Mouse (Mus musculus) stomach, postnatal 0 days (tissue): ENCODE data around the gene Ftsj3. TPM values are rescaled to one million over a fixed set of nuclear protein-coding genes. Genes with fewer than 3 reads are reported as not detected.
A peak's percentile ranks its signal among the peaks of the same experiment; 100 is the strongest.

Source experiments
- ATAC-seq: fragments of 200-750 bp; cut with Nextera tagmentation; 2 replicates; pipeline ENCODE4 v1.8.0; 2017; ENCODE audit not compliant: low FRiP score, low TSS enrichment
- DNase-seq: peaks from one replicate; pipeline ENCODE4 v3.0.0-alpha.2; 2016; ENCODE audit warnings: low spot score
- H3K27ac ChIP-seq: fragments of 300-500 bp; sonication (generic); replicated peaks from 2 replicates; pipeline ENCODE4 v1.5.1; 2014; ENCODE audit warnings: mild to moderate bottlenecking, control low read depth
- H3K27me3 ChIP-seq: fragments of 300-500 bp; sonication (generic); 2 replicates; pipeline ENCODE4 v1.6.1; 2014; ENCODE audit warnings: low read length; ENCODE audit not compliant: control insufficient read depth, insufficient read depth
- H3K36me3 ChIP-seq: fragments of 300-500 bp; sonication (generic); 2 replicates; pipeline ENCODE4 v1.6.1; 2014; ENCODE audit warnings: low read length, mixed read lengths; ENCODE audit not compliant: control insufficient read depth, insufficient read depth
- H3K4me1 ChIP-seq: fragments of 300-500 bp; sonication (generic); replicated peaks from 2 replicates; pipeline ENCODE4 v1.6.1; 2014; ENCODE audit warnings: antibody characterized with exemption; ENCODE audit not compliant: control insufficient read depth, insufficient read depth
- H3K4me2 ChIP-seq: fragments of 300-500 bp; sonication (generic); replicated peaks from 2 replicates; pipeline ENCODE4 v1.6.1; 2014; ENCODE audit warnings: low read depth, mild to moderate bottlenecking, control low read depth, moderate library complexity
- H3K4me3 ChIP-seq: fragments of 300-500 bp; sonication (generic); 2 replicates; pipeline ENCODE4 v1.5.1; 2014; ENCODE audit warnings: low read depth, low read length, control low read depth
- H3K9ac ChIP-seq: fragments of 300-500 bp; sonication (generic); 2 replicates; pipeline ENCODE4 v1.6.1; 2014; ENCODE audit warnings: mild to moderate bottlenecking, low read length, control low read depth, mixed read lengths
- H3K9me3 ChIP-seq: fragments of 300-500 bp; sonication (generic); 2 replicates; pipeline ENCODE4 v1.6.1; 2016; ENCODE audit warnings: low read length; ENCODE audit not compliant: control insufficient read depth
- CTCF ChIP-seq: IDR thresholded peaks from 2 replicates; pipeline ENCODE4 v1.5.1; 2016; ENCODE audit warnings: antibody characterized with exemption, low read depth, mild to moderate bottlenecking, moderate library complexity
- EP300 ChIP-seq: optimal IDR thresholded peaks from 2 replicates; pipeline ENCODE3; 2016; ENCODE audit warnings: antibody characterized with exemption
- WGBS: fragments of 180-500 bp; shearing (Covaris S2); extraction: QIAGEN DNeasy Blood & Tissue Kit; methylation state at CpG from one replicate; pipeline ENCODE4 v1.1.7; 2014; 5-methylcytosine and 5-hydroxymethylcytosine counted together
- polyA plus RNA-seq: library from polyadenylated mRNA; unstranded; fragments of >200 nt; fragmentation: Nextera tagmentation; extraction: Ambion mirVana; gene quantifications from 2 replicates; pipeline ENCODE4 v1.2.1, GENCODE M21; 2015

Ftsj3 gene
- polyA plus RNA-seq, 1 experiment from 2014 or later = 24.4 TPM

- Histone ChIP-seq H3K4me2 (peak overlapping the region; percentile 46), H3K4me1 (peaks cover 19% of the 10 kb centered on the region), H3K27ac (peak overlapping the region; percentile 92), H3K4me3 (peak overlapping the region; percentile 12; the same call in 1 of the 2 replicates), H3K9me3 (no peaks in the 10 kb centered on the region), H3K9ac (peak overlapping the region; percentile 50), H3K27me3 (no peaks in the 10 kb centered on the region), H3K36me3 (peaks cover 32% of the 10 kb centered on the region)
- 44% methylated on average over 5 of the region's 5 CpGs for WGBS
- no peak for TF ChIP-seq EP300
- TF ChIP-seq CTCF = 0 out of 2 replicates have a peak, but pooled peaks have one; percentile 18
- DNase-seq (no peak), ATAC-seq (no peak)
Measured at GRCm38 (mm10) chr11:106267871-106268270, 12.0 kb upstream of the Ftsj3 start.

- peaks cover 37% of the 10 kb centered on the region for H3K36me3 ChIP-seq
- WGBS = 45% methylated on average over 15 of the region's 15 CpGs
- ATAC-seq = peak; percentile 62
- peak overlapping the region; percentile 46 for H3K4me2 ChIP-seq
- H3K9ac ChIP-seq = peak overlapping the region; percentile 50; the same call in 1 of the 2 replicates
- no peaks in the 10 kb centered on the region for H3K27me3 ChIP-seq
- H3K4me3 ChIP-seq = peak overlapping the region; percentile 21
- H3K27ac ChIP-seq = peak overlapping the region; percentile 92
- no peak for TF ChIP-seq EP300
- no peak for TF ChIP-seq CTCF
- H3K9me3 ChIP-seq = no peaks in the 10 kb centered on the region
- H3K4me1 ChIP-seq = peaks cover 19% of the 10 kb centered on the region
- peak; percentile 88 for DNase-seq
Measured at GRCm38 (mm10) chr11:106267311-106267852, 11.5 kb upstream of the Ftsj3 start.

- Histone ChIP-seq H3K4me3 (no peak overlapping the region), H3K9ac (no peak overlapping the region), H3K36me3 (peaks cover 43% of the 10 kb centered on the region), H3K4me2 (no peak overlapping the region), H3K27me3 (no peaks in the 10 kb centered on the region), H3K27ac (peak overlapping the region; percentile 92; the same call in 1 of the 2 replicates), H3K4me1 (peaks cover 19% of the 10 kb centered on the region), H3K9me3 (no peaks in the 10 kb centered on the region)
- WGBS = 93% methylated on average over 10 of the region's 10 CpGs
- no peak for DNase-seq
- TF ChIP-seq EP300 = no peak
- no peak for TF ChIP-seq CTCF
- ATAC-seq = no peak
Measured at GRCm38 (mm10) chr11:106266431-106266830, 10.6 kb upstream of the Ftsj3 start.

- Histone ChIP-seq H3K27me3 (no peaks in the 10 kb centered on the region), H3K9ac (no peak overlapping the region), H3K27ac (no peak overlapping the region), H3K4me3 (no peak overlapping the region), H3K4me2 (no peak overlapping the region), H3K9me3 (no peaks in the 10 kb centered on the region), H3K4me1 (peaks cover 13% of the 10 kb centered on the region), H3K36me3 (peaks cover 43% of the 10 kb centered on the region)
- 82% methylated on average over 4 of the region's 4 CpGs for WGBS
- ATAC-seq (no peak), DNase-seq (no peak)
- TF ChIP-seq CTCF (no peak), EP300 (no peak)
Measured at GRCm38 (mm10) chr11:106265570-106265969, 9.7 kb upstream of the Ftsj3 start.

GRCm38 (mm10) chr11:106264988-106265387 is 9.1 kb upstream of the Ftsj3 start:
- peaks cover 43% of the 10 kb centered on the region for H3K36me3 ChIP-seq
- H3K9me3 ChIP-seq = no peaks in the 10 kb centered on the region
- 82% methylated on average over 15 of the region's 15 CpGs for WGBS
- H3K4me1 ChIP-seq = peaks cover 11% of the 10 kb centered on the region
- H3K4me3 ChIP-seq = no peak overlapping the region
- TF ChIP-seq EP300 = no peak
- TF ChIP-seq CTCF = no peak
- ATAC-seq = no peak
- no peak overlapping the region for H3K9ac ChIP-seq
- no peak for DNase-seq
- H3K4me2 ChIP-seq = no peak overlapping the region
- H3K27me3 ChIP-seq = no peaks in the 10 kb centered on the region
- H3K27ac ChIP-seq = no peak overlapping the region

GRCm38 (mm10) chr11:106263963-106264362 is 8.1 kb upstream of the Ftsj3 start:
- no peak overlapping the region for H3K4me3 ChIP-seq
- 85% methylated on average over 9 of the region's 9 CpGs for WGBS
- DNase-seq = no peak
- H3K36me3 ChIP-seq = peaks cover 43% of the 10 kb centered on the region
- H3K4me2 ChIP-seq = no peak overlapping the region
- ATAC-seq = no peak
- H3K27ac ChIP-seq = no peak overlapping the region
- no peaks in the 10 kb centered on the region for H3K9me3 ChIP-seq
- TF ChIP-seq EP300 (no peak), CTCF (no peak)
- H3K4me1 ChIP-seq = peaks cover 9% of the 10 kb centered on the region
- H3K9ac ChIP-seq = no peak overlapping the region
- H3K27me3 ChIP-seq = no peaks in the 10 kb centered on the region
